Mouse (Mus musculus): ENCODE measurements around the gene Naa35. TPM values are rescaled to one million over a fixed set of nuclear protein-coding genes. Genes with fewer than 3 reads are reported as not detected.
"Not testable (repeated sequence)": the region's sequence is repeated elsewhere in the genome, so short reads cannot be mapped to it uniquely, and the experiment has no call there.

Naa35 gene
- polyA plus RNA-seq, 1 experiment, result 46.6 TPM

DNA sequence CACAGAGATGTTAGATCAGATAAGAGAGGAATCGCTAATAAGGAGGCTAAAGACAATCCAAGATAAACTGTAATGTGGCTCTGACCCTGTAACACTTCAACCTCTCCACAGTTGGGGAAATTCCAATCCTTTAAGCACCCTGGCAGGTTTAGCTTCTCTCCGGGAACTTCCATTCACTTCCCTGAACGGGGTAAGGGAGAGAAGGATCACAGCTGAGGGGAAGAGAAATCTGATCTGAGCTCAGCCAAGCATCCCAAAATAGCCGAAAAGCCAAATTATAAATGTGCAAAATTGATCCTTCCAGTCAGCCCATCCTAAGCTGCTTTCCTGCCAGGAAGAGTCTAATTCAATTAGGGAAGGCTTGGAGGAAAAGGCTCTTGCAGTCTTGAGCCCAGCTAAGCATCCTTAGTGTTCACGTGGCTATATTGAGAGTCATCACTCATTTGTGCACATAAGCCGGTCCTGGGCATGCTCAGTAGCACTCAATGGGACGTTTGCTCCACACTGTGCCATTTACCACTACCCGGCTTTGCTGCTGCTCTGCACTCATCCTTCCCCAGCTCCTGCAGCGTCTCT lies 19.0 kb upstream of the Naa35 start:
- Histone ChIP-seq H3K4me1 (ENCODE audit: control insufficient read depth, insufficient read depth, low read length) (peaks cover 18% of the 10 kb centered on the region), H3K27ac (ENCODE audit: insufficient read depth, low read depth, low read length) (no peak overlapping the region), H3K4me3 (ENCODE audit: insufficient read depth, low read length) (no peak overlapping the region)
- TF ChIP-seq POLR2A (IDR thresholded peaks at IDR 0.05; ENCODE audit: borderline replicate concordance, low read depth, low read length), result no peak
- TF ChIP-seq CTCF (IDR thresholded peaks at IDR 0.05; ENCODE audit: low read depth, low read length), result no peak

DNA sequence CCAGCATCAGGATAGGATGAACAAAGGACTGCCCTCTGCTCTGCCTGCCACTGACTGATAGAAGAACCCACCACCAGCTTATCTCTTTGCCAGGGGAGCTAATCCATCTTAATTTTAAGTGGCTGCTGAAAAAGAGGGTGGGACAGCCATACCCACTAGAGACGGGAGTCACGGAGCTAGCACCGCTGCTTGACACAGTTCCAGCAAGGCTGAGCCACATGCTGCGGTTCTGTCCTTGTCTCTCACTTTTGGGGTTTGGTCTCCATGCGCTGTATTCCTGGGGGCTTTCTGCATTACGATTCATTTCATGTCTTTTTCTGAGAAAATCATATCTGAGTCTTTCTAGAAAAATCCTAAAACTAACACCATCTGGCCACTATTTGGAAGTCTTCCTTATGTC lies 14.0 kb upstream of the Naa35 start:
- Histone ChIP-seq H3K4me1 (ENCODE audit: control insufficient read depth, insufficient read depth, low read length) (no peaks in the 10 kb centered on the region), H3K4me3 (ENCODE audit: insufficient read depth, low read length) (no peak overlapping the region), H3K27ac (ENCODE audit: insufficient read depth, low read depth, low read length) (no peak overlapping the region)
- TF ChIP-seq POLR2A (IDR thresholded peaks at IDR 0.05; ENCODE audit: borderline replicate concordance, low read depth, low read length) (no peak), CTCF (IDR thresholded peaks at IDR 0.05; ENCODE audit: low read depth, low read length) (no peak)

DNA sequence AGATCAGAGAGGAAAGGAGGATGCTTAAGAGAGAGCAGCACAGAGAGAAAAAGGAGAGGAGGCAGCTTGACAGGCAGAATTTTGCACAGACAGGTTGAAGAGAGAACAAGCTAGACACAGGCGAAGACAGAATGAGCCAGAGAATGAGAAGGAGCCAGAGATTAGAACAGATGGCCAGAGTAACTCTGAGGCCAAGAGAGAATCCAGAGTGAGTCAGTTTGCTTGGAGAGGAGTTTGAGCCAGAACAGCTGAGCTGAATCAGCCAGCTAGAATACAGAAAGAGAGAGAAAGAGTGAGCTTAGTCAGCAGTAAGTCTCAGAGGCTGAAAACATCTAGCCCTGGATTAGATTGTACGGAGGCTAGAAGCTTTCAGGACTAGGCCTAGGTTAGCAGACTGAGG lies 12.5 kb upstream of the Naa35 start:
- H3K4me1 ChIP-seq (ENCODE audit: control insufficient read depth, insufficient read depth, low read length), result no peaks in the 10 kb centered on the region
- no peak overlapping the region for H3K27ac ChIP-seq (ENCODE audit: insufficient read depth, low read depth, low read length)
- H3K4me3 ChIP-seq (ENCODE audit: insufficient read depth, low read length), result no peak overlapping the region
- no peak for TF ChIP-seq CTCF (IDR thresholded peaks at IDR 0.05; ENCODE audit: low read depth, low read length)
- TF ChIP-seq POLR2A (IDR thresholded peaks at IDR 0.05; ENCODE audit: borderline replicate concordance, low read depth, low read length), result no peak

DNA sequence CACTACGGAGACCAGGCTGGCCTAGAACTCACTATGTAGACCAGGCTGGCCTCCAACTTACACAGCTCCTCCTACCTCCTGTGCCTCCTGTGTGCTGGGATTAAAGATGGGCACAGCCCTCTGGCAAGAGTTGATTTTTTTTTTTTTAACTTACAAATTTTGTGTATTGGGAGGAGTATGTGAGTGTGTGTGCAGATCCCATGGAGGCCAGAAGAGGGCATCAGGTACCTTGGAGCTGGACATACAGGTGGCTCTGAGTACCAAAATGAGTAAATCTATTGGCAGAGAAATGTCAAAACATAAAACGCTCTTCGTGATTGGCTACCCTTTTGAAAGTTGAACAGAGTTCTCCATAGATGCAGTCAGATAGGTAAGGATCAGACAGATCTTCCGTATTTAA lies 4.1 kb upstream of the Naa35 start:
- no peak overlapping the region for H3K4me3 ChIP-seq (ENCODE audit: insufficient read depth, low read length)
- TF ChIP-seq POLR2A (IDR thresholded peaks at IDR 0.05; ENCODE audit: borderline replicate concordance, low read depth, low read length) (no peak), CTCF (IDR thresholded peaks at IDR 0.05; ENCODE audit: low read depth, low read length) (no peak)
- H3K27ac ChIP-seq (ENCODE audit: insufficient read depth, low read depth, low read length), result no peak overlapping the region
- peaks cover 5% of the 10 kb centered on the region for H3K4me1 ChIP-seq (ENCODE audit: control insufficient read depth, insufficient read depth, low read length)

DNA sequence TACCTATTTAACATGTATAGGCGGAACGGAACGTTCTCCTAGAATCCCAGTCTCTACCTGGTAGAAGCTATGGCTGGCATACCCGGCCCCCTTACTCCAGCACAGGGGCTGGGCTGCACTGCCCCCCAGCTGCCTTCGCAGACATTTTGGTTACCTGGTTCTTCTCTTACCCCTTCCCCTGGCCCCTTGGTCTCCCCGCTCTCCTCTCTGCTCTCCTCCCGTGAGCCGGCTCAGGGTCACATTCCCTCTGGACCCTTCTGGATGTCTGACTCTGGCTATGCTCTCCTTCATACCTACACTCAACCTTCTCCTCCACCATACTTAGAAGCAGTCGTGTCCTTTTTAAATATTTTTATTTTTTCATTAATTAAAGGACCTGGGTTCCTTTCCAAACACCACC lies 578 bp upstream of the Naa35 start:
- Histone ChIP-seq H3K4me1 (ENCODE audit: control insufficient read depth, insufficient read depth, low read length) (peaks cover 7% of the 10 kb centered on the region), H3K27ac (ENCODE audit: insufficient read depth, low read depth, low read length) (peak overlapping the region; percentile 32), H3K4me3 (ENCODE audit: insufficient read depth, low read length) (peak overlapping the region; percentile 38)
- TF ChIP-seq CTCF (IDR thresholded peaks at IDR 0.05; ENCODE audit: low read depth, low read length), result no peak

DNA sequence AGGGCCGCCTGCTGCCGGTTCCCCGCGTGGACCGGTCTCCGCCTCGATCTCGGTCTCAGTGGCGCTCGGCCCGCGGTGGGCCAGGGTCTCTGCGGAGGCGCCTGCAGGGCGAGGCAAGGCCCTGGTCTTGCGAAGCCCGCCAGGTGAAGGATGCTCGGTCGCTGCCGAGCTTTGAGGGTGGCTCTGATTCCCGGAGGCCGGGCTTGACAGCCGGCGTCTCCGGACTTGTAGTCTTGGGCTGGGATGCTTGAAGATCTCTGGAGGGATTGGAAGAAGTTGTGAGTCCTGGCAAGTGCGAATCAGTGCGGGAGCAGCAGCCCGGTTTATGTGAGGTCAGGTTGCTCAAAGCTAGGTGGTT lies 568 bp downstream of the Naa35 start:
- peak overlapping the region; percentile 99 for H3K4me3 ChIP-seq (ENCODE audit: insufficient read depth, low read length)
- TF ChIP-seq CTCF (IDR thresholded peaks at IDR 0.05; ENCODE audit: low read depth, low read length) (no peak), POLR2A (IDR thresholded peaks at IDR 0.05; ENCODE audit: borderline replicate concordance, low read depth, low read length) (no peak)
- peaks cover 7% of the 10 kb centered on the region for H3K4me1 ChIP-seq (ENCODE audit: control insufficient read depth, insufficient read depth, low read length)
- H3K27ac ChIP-seq (ENCODE audit: insufficient read depth, low read depth, low read length), result peak overlapping the region; percentile 19; the same call in 1 of the 2 replicates

DNA sequence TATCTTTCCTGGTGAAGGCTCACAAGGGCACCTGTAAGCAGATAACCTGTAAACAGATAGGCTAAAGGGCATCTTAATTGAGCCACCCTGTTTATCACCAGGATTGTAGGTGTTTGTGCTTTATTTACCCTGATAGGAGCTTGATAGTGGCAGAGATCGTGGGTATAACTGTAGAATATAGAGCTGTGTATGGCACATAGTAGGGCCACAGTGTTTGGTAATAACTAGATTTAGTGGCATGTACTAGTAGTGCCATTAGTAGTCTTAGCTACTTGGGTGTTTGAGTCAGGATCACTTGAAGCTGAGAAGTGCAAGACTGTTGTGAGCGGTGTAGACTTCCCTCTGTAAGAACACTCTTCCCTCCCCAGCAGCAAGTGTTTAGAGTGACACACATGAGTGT lies 2.1 kb downstream of the Naa35 start:
- no peak for TF ChIP-seq CTCF (IDR thresholded peaks at IDR 0.05; ENCODE audit: low read depth, low read length)
- no peak for TF ChIP-seq POLR2A (IDR thresholded peaks at IDR 0.05; ENCODE audit: borderline replicate concordance, low read depth, low read length)
- peaks cover 7% of the 10 kb centered on the region for H3K4me1 ChIP-seq (ENCODE audit: control insufficient read depth, insufficient read depth, low read length)
- H3K27ac ChIP-seq (ENCODE audit: insufficient read depth, low read depth, low read length), result no peak overlapping the region
- H3K4me3 ChIP-seq (ENCODE audit: insufficient read depth, low read length), result no peak overlapping the region

DNA sequence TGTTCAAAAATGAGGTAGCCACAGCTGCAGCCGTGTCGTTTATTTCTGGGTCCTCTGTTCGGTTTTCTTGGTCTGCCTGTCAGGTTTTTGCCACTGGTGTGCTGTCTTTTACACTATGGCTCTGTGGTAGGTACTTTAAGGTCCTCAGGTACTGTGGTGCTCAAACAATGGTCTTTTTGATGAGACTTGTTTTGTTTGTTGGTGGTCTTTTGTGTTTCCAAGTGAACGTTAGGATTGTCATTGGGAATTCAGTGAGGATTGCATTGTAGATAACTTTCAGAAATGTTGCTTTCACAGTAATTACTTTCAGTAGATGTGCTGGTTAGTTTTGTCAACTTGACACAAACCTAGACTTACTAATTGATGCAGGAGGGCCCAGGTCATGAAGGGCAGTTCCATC lies 4.6 kb downstream of the Naa35 start:
- peaks cover 2% of the 10 kb centered on the region for H3K4me1 ChIP-seq (ENCODE audit: control insufficient read depth, insufficient read depth, low read length)
- no peak overlapping the region for H3K27ac ChIP-seq (ENCODE audit: insufficient read depth, low read depth, low read length)
- TF ChIP-seq CTCF (IDR thresholded peaks at IDR 0.05; ENCODE audit: low read depth, low read length), result no peak
- no peak for TF ChIP-seq POLR2A (IDR thresholded peaks at IDR 0.05; ENCODE audit: borderline replicate concordance, low read depth, low read length)
- no peak overlapping the region for H3K4me3 ChIP-seq (ENCODE audit: insufficient read depth, low read length)

DNA sequence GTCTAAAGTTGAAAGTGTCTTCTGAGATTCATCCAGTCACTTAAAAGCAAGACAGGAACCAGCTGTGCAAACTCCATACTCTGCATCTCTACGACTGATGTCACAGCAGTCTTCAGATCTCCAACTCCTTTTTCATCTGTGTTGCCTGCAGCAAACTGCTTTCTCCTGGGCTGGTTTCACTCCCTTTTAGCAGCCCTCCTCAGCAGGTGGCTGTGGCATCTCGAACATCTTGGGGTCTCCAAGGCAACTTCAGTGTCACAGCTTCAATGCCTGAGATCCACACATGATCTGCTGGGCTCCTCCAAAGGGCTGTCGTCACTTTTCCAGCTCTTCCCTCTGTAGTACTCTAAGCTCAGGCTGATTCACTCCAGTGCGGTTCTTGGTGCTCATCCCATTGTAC lies 5.6 kb downstream of the Naa35 start:
- no peak overlapping the region for H3K4me3 ChIP-seq (ENCODE audit: insufficient read depth, low read length)
- no peak for TF ChIP-seq POLR2A (IDR thresholded peaks at IDR 0.05; ENCODE audit: borderline replicate concordance, low read depth, low read length)
- no peak for TF ChIP-seq CTCF (IDR thresholded peaks at IDR 0.05; ENCODE audit: low read depth, low read length)
- H3K27ac ChIP-seq (ENCODE audit: insufficient read depth, low read depth, low read length), result no peak overlapping the region
- peaks cover 2% of the 10 kb centered on the region; the same call in 1 of the 2 replicates for H3K4me1 ChIP-seq (ENCODE audit: control insufficient read depth, insufficient read depth, low read length)

DNA sequence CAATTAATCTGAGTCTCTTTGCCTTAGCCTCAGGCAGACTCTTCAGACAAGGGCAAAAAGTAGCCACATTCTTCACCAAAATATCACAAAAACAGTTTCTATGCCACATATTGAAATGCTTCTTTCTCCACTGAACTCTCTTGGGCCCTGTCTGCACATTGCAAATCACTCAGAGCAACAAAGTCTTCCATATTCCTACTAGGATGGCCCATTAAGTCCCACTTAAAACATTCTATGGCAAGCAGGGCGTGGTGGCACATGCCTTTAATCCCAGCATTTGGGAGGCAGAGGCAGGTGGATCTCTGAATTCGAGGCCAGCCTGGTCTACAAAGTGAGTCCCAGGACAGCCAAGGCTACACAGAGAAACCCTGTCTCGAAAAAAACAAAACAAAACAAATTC lies 7.0 kb downstream of the Naa35 start:
- H3K27ac ChIP-seq (ENCODE audit: insufficient read depth, low read depth, low read length); H3K4me3 ChIP-seq (ENCODE audit: insufficient read depth, low read length); H3K4me1 ChIP-seq (ENCODE audit: control insufficient read depth, insufficient read depth, low read length): not testable (repeated sequence)

DNA sequence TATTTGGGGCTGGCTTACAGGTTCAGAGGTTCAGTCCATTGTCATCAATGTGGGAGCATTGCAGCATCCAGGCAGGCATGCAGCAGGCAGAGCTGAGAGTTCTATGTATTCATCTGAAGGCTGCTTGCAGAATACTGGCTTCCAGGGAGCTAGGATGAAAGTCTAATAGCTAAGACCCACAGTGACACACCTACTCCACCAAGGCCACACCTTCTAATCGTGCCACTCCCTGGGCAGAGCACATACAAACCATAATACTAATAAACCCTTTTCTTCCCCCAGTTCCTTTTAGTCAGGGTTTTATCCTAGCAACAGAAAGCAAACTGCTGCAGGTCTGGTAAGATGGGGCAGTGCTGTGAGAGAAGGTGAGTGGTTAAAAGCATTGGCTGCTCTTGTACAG lies 7.6 kb downstream of the Naa35 start:
- Histone ChIP-seq H3K4me1 (ENCODE audit: control insufficient read depth, insufficient read depth, low read length) (no peaks in the 10 kb centered on the region; the same call in 1 of the 2 replicates), H3K27ac (ENCODE audit: insufficient read depth, low read depth, low read length) (no peak overlapping the region), H3K4me3 (ENCODE audit: insufficient read depth, low read length) (no peak overlapping the region)
- TF ChIP-seq POLR2A (IDR thresholded peaks at IDR 0.05; ENCODE audit: borderline replicate concordance, low read depth, low read length), result no peak
- TF ChIP-seq CTCF (IDR thresholded peaks at IDR 0.05; ENCODE audit: low read depth, low read length), result no peak

Data from bone marrow macrophage, adult 2 months (primary cell).